Mouse (Mus musculus) mouse embryonic stem cell (cell line): ENCODE measurements around the gene Kcna2.

ENCODE experiments used
- in situ Hi-C, 2 experiments: fragments of 300-500 bp; cut with MboI; formaldehyde crosslinking; loops; 1 replicate in 1 of 2; 3 replicates in 1 of 2; pipeline ENCODE4 v1.14.3; 2019 to 2020; ENCODE audit warnings: low sequenced_read_pairs in 2 of 2, low pct_unique_long_range_greater_than_20kb in 1 of 2, mixed read lengths in 1 of 2; ENCODE audit not compliant: unreplicated experiment in 1 of 2

Kcna2 gene

GRCm38 (mm10) chr3:107096269-107096731 is 4.6 kb upstream of the Kcna2 start:
- in situ Hi-C loops: no loop called here

- in situ Hi-C loops: loop anchor here in 1 of 2 experiments (5.0 kb wide), 1 partner anchor 102 kb away; no protein-coding TSS in a partner anchor
These were observed 1.1 kb upstream of the Kcna2 start for GRCm38 (mm10) chr3:107099866-107100265.

- in situ Hi-C loops: loop anchor here in 1 of 2 experiments (5.0 kb wide), 1 partner anchor 101 kb away; no protein-coding TSS in a partner anchor
These were observed 475 bp downstream of the Kcna2 start for GRCm38 (mm10) chr3:107101456-107101786.

GRCm38 (mm10) chr3:107101787-107102651 is 1.1 kb downstream of the Kcna2 start:
- in situ Hi-C loops: loop anchor here in 1 of 2 experiments (5.0 kb wide), 1 partner anchor 100 kb away; no protein-coding TSS in a partner anchor

- in situ Hi-C loops: loop anchor here in 1 of 2 experiments (5.0 kb wide), 1 partner anchor 99 kb away; no protein-coding TSS in a partner anchor
These were observed 2.1 kb downstream of the Kcna2 start for GRCm38 (mm10) chr3:107103041-107103440.

- in situ Hi-C loops: loop anchor here in 1 of 2 experiments (5.0 kb wide), 1 partner anchor 99 kb away; no protein-coding TSS in a partner anchor
These were observed 2.5 kb downstream of the Kcna2 start for GRCm38 (mm10) chr3:107103462-107103861.

GRCm38 (mm10) chr3:107105986-107106385 is 5.0 kb downstream of the Kcna2 start:
- in situ Hi-C loops: no loop called here

GRCm38 (mm10) chr3:107112498-107112897 is 11.6 kb downstream of the Kcna2 start:
- in situ Hi-C loops: no loop called here

- in situ Hi-C loops: no loop called here
These were observed 12.2 kb downstream of the Kcna2 start for GRCm38 (mm10) chr3:107112932-107113659.

- in situ Hi-C loops: no loop called here
These were observed 13.1 kb downstream of the Kcna2 start for GRCm38 (mm10) chr3:107113771-107114737.

GRCm38 (mm10) chr3:107114941-107115340 is 14.0 kb downstream of the Kcna2 start:
- in situ Hi-C loops: no loop called here

- in situ Hi-C loops: no loop called here
These were observed 14.8 kb downstream of the Kcna2 start for GRCm38 (mm10) chr3:107115746-107116145.

GRCm38 (mm10) chr3:107119864-107120564 is 19.1 kb downstream of the Kcna2 start:
- in situ Hi-C loops: no loop called here

- in situ Hi-C loops: no loop called here
These were observed 21.4 kb downstream of the Kcna2 start for GRCm38 (mm10) chr3:107122306-107122705.

GRCm38 (mm10) chr3:107127667-107128066 is 26.7 kb downstream of the Kcna2 start:
- in situ Hi-C loops: no loop called here

- in situ Hi-C loops: no loop called here
These were observed 27.5 kb downstream of the Kcna2 start for GRCm38 (mm10) chr3:107128421-107128820.

- in situ Hi-C loops: no loop called here
These were observed 28.3 kb downstream of the Kcna2 start for GRCm38 (mm10) chr3:107129251-107129650.
